Mouse (Mus musculus) intestine, embryonic 15.5 days (tissue): Measurements from ENCODE around the gene Olfr59. TPM values are rescaled to one million over a fixed set of nuclear protein-coding genes. Genes with fewer than 3 reads are reported as not detected.

Experiments
- ATAC-seq: fragments of 200-750 bp; cut with Nextera tagmentation; 2 replicates; pipeline ENCODE4 v1.8.0; 2017; ENCODE audit warnings: moderate TSS enrichment, moderate library complexity
- H3K27ac ChIP-seq: fragments of 300-500 bp; sonication (generic); 2 replicates; pipeline ENCODE4 v1.5.1; 2015; ENCODE audit warnings: mild to moderate bottlenecking, inconsistent platforms
- H3K27me3 ChIP-seq: fragments of 300-500 bp; sonication (generic); replicated peaks from 2 replicates; pipeline ENCODE4 v1.6.1; 2015; ENCODE audit warnings: inconsistent platforms
- H3K36me3 ChIP-seq: fragments of 300-500 bp; sonication (generic); 2 replicates; pipeline ENCODE4 v1.6.1; 2015; ENCODE audit warnings: inconsistent platforms
- H3K4me1 ChIP-seq: fragments of 300-500 bp; sonication (generic); replicated peaks from 2 replicates; pipeline ENCODE4 v1.6.1; 2015; ENCODE audit warnings: inconsistent platforms
- H3K4me2 ChIP-seq: fragments of 300-500 bp; sonication (generic); replicated peaks from 2 replicates; pipeline ENCODE4 v1.6.1; 2015; ENCODE audit warnings: mild to moderate bottlenecking, inconsistent platforms
- H3K4me3 ChIP-seq: fragments of 300-500 bp; sonication (generic); replicated peaks from 2 replicates; pipeline ENCODE4 v1.5.1; 2015; ENCODE audit warnings: inconsistent platforms
- H3K9ac ChIP-seq: fragments of 300-500 bp; sonication (generic); 2 replicates; pipeline ENCODE4 v1.6.1; 2015; ENCODE audit warnings: inconsistent platforms
- H3K9me3 ChIP-seq: fragments of 300-500 bp; sonication (generic); 2 replicates; pipeline ENCODE4 v1.6.1; 2016; ENCODE audit warnings: inconsistent platforms
- WGBS: fragments of 180-500 bp; shearing (Covaris S2); methylation state at CpG from one replicate; pipeline ENCODE4 v1.1.7; 2015; 5-methylcytosine and 5-hydroxymethylcytosine counted together
- polyA plus RNA-seq: library from polyadenylated mRNA; unstranded; fragments of >200 nt; fragmentation: Nextera tagmentation; extraction: Ambion mirVana; gene quantifications from 2 replicates; pipeline ENCODE4 v1.2.1, GENCODE M21; 2015

Gene Olfr59
- not detected in 2 replicates for polyA plus RNA-seq

- WGBS = 56% methylated on average over 2 of the region's 2 CpGs
Measured at GRCm38 (mm10) chr11:74283436-74283835, at the start of gene Olfr59. TSS of gene Olfr59 (plus strand) at chr11:74283736.

GRCm38 (mm10) chr11:74241201-74241600 is 42.3 kb upstream of the Olfr59 start:
- 88% methylated on average over 3 of the region's 3 CpGs for WGBS
- Histone ChIP-seq H3K4me3 (no peak overlapping the region), H3K36me3 (no peaks in the 10 kb centered on the region), H3K27ac (no peak overlapping the region), H3K9ac (no peak overlapping the region), H3K4me2 (no peak overlapping the region), H3K27me3 (no peaks in the 10 kb centered on the region), H3K4me1 (no peaks in the 10 kb centered on the region), H3K9me3 (no peaks in the 10 kb centered on the region)
- no peak for ATAC-seq

More at GRCm38 (mm10) chr11:74283436-74283835, at the start of gene Olfr59:
- Histone ChIP-seq H3K4me2 (no peak within 1 kb of the TSS), H3K4me1 (no peaks in the 10 kb centered on the region), H3K9me3 (no peaks in the 10 kb centered on the region), H3K27ac (no peak within 1 kb of the TSS), H3K36me3 (no peaks in the 10 kb centered on the region), H3K4me3 (no peak within 1 kb of the TSS), H3K27me3 (no peaks in the 10 kb centered on the region), H3K9ac (no peak within 1 kb of the TSS)
- no peak for ATAC-seq

- H3K27ac ChIP-seq = no peak within 1 kb of the TSS
- WGBS = 64% methylated on average over 2 of the region's 2 CpGs
- H3K9me3 ChIP-seq = no peaks in the 10 kb centered on the region
- H3K4me3 ChIP-seq = no peak within 1 kb of the TSS
- H3K9ac ChIP-seq = no peak within 1 kb of the TSS
- H3K4me2 ChIP-seq = no peak within 1 kb of the TSS
- no peak for ATAC-seq
- H3K4me1 ChIP-seq = no peaks in the 10 kb centered on the region
- H3K36me3 ChIP-seq = no peaks in the 10 kb centered on the region
- H3K27me3 ChIP-seq = no peaks in the 10 kb centered on the region
Measured at GRCm38 (mm10) chr11:74259508-74259907, 24.0 kb upstream of the Olfr59 start, which contains the start of gene Olfr406. TSS of gene Olfr406 (plus strand) at chr11:74259808.

GRCm38 (mm10) chr11:74287256-74287655 is 3.7 kb downstream of the Olfr59 start:
- no peak overlapping the region for H3K27ac ChIP-seq
- no peak for ATAC-seq
- no peak overlapping the region for H3K4me3 ChIP-seq
- no peaks in the 10 kb centered on the region for H3K27me3 ChIP-seq
- WGBS = 82% methylated on average over 2 of the region's 2 CpGs
- no peaks in the 10 kb centered on the region for H3K36me3 ChIP-seq
- H3K4me1 ChIP-seq = no peaks in the 10 kb centered on the region
- no peak overlapping the region for H3K4me2 ChIP-seq
- no peaks in the 10 kb centered on the region for H3K9me3 ChIP-seq
- H3K9ac ChIP-seq = no peak overlapping the region

GRCm38 (mm10) chr11:74326044-74326443 is 42.5 kb downstream of the Olfr59 start:
- H3K36me3 ChIP-seq = no peaks in the 10 kb centered on the region
- no peaks in the 10 kb centered on the region; the same call in 1 of the 2 replicates for H3K9me3 ChIP-seq
- H3K4me3 ChIP-seq = no peak overlapping the region
- H3K9ac ChIP-seq = no peak overlapping the region
- 75% methylated on average over 2 of the region's 2 CpGs for WGBS
- H3K27me3 ChIP-seq = no peaks in the 10 kb centered on the region
- no peak overlapping the region for H3K4me2 ChIP-seq
- no peak overlapping the region for H3K27ac ChIP-seq
- no peaks in the 10 kb centered on the region for H3K4me1 ChIP-seq
- ATAC-seq = no peak

GRCm38 (mm10) chr11:74328781-74329180 is 45.2 kb downstream of the Olfr59 start:
- H3K4me2 ChIP-seq = no peak overlapping the region
- no peak overlapping the region for H3K9ac ChIP-seq
- no peak for ATAC-seq
- H3K4me3 ChIP-seq = no peak overlapping the region
- H3K27me3 ChIP-seq = no peaks in the 10 kb centered on the region
- H3K9me3 ChIP-seq = no peaks in the 10 kb centered on the region
- no peaks in the 10 kb centered on the region for H3K4me1 ChIP-seq
- H3K36me3 ChIP-seq = no peaks in the 10 kb centered on the region
- H3K27ac ChIP-seq = no peak overlapping the region

- no peaks in the 10 kb centered on the region for H3K36me3 ChIP-seq
- 82% methylated on average over 6 of the region's 6 CpGs for WGBS
- no peak within 1 kb of the TSS for H3K4me2 ChIP-seq
- no peak for ATAC-seq
- no peak within 1 kb of the TSS for H3K4me3 ChIP-seq
- H3K9me3 ChIP-seq = no peaks in the 10 kb centered on the region
- H3K9ac ChIP-seq = no peak within 1 kb of the TSS
- H3K27ac ChIP-seq = no peak within 1 kb of the TSS
- no peaks in the 10 kb centered on the region for H3K27me3 ChIP-seq
- H3K4me1 ChIP-seq = no peaks in the 10 kb centered on the region
Measured at GRCm38 (mm10) chr11:74337931-74338330, 54.4 kb downstream of the Olfr59 start, which contains the start of gene Olfr410. TSS of gene Olfr410 (minus strand) at chr11:74338031.

Other genes with a start within 250 kb of the Olfr59 start
- gene Olfr139, start 227.2 kb upstream of the Olfr59 start, polyA plus RNA-seq = not detected in 2 replicates
- not detected in 2 replicates for gene Olfr399, start 227.1 kb upstream of the Olfr59 start, polyA plus RNA-seq
- gene Zfp616, start 213.8 kb upstream of the Olfr59 start, polyA plus RNA-seq = not detected in 2 replicates
- not detected in 2 replicates for gene Olfr401, start 170.0 kb upstream of the Olfr59 start, polyA plus RNA-seq
- gene Olfr402, start 130.2 kb upstream of the Olfr59 start, polyA plus RNA-seq = not detected in 2 replicates
- not detected in 2 replicates for gene Olfr403, start 97.5 kb upstream of the Olfr59 start, polyA plus RNA-seq
- not detected in 2 replicates for gene Olfr43, start 72.4 kb upstream of the Olfr59 start, polyA plus RNA-seq
- gene Olfr406, start 23.9 kb upstream of the Olfr59 start, polyA plus RNA-seq = not detected in 2 replicates
- gene Olfr410, start 54.3 kb downstream of the Olfr59 start, polyA plus RNA-seq = not detected in 2 replicates
- gene Olfr411, start 68.9 kb downstream of the Olfr59 start, polyA plus RNA-seq = not detected in 2 replicates
- gene Olfr412, start 78.3 kb downstream of the Olfr59 start, polyA plus RNA-seq = not detected in 2 replicates